Mouse (Mus musculus) spleen, adult 2 months (tissue): ENCODE results near the gene Adnp.

Experiments
- CTCF ChIP-seq: fragments of 200-500 bp; IDR thresholded peaks from 2 replicates; pipeline ENCODE4 v1.5.1; 2011; ENCODE audit warnings: mild to moderate bottlenecking, inconsistent platforms; ENCODE audit not compliant: insufficient read depth, insufficient read length, insufficient replicate concordance; ENCODE audit errors: extremely low read depth
- POLR2A ChIP-seq: fragments of 200-500 bp; IDR thresholded peaks from 2 replicates; pipeline ENCODE4 v1.6.1; 2011; ENCODE audit warnings: low read depth, low read length, inconsistent platforms

- TF ChIP-seq POLR2A (no peak), CTCF (no peak)
Observed at GRCm38 (mm10) chr2:168170167-168170685, 36.7 kb downstream of the Adnp start.
